Mouse (Mus musculus): ENCODE data around the gene Cpt1b.

DNA sequence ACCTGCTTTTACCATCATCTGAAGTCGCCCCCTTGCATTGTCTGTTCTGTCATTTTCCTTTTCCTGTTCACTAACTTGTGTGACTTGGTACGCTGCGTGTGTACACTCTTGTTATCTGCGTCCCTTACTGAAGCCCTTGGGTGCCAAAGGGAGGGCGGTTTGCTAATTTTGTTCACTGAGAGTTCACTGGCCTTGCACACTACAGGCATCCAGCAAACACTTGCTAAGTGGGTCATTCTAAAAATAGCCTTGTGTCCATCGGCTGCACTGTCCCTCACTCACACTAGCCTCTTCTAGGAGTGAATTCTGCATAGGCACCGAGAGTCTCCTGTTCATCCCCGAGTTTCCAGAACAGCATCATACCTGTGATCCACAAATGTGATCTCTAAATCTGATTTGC is 10.4 kb downstream of the Cpt1b start:
- no peak for TF ChIP-seq POLR2A (IDR thresholded peaks at IDR 0.05; ENCODE audit: insufficient read length, low read depth)
- TF ChIP-seq POLR2AphosphoS2 (IDR thresholded peaks at IDR 0.05; ENCODE audit: insufficient read length, low read depth), result no peak
- no peak for TF ChIP-seq MYOD1 (IDR thresholded peaks at IDR 0.05; ENCODE audit: control insufficient read depth in 1 of 3, insufficient read length in 2 of 3, low read depth in 2 of 3)
- TF ChIP-seq SRF (IDR thresholded peaks at IDR 0.05; ENCODE audit: control insufficient read depth, insufficient read length, low read depth), result no peak
- no peak for TF ChIP-seq MAX (IDR thresholded peaks at IDR 0.05; ENCODE audit: low read depth)
- no peak for TF ChIP-seq E2F4 (IDR thresholded peaks at IDR 0.05; ENCODE audit: insufficient read depth)
- no peak for TF ChIP-seq TCF12 (IDR thresholded peaks at IDR 0.05; ENCODE audit: insufficient read depth, poor library complexity, severe bottlenecking)
- TF ChIP-seq CEBPB (IDR thresholded peaks at IDR 0.05; ENCODE audit: insufficient read depth, poor library complexity, severe bottlenecking), result no peak
- no peak for TF ChIP-seq USF1 (IDR thresholded peaks at IDR 0.05; ENCODE audit: low read depth)
- TF ChIP-seq REST (IDR thresholded peaks at IDR 0.05; ENCODE audit: insufficient read depth, insufficient read length), result no peak
- no peak for TF ChIP-seq MYOG (IDR thresholded peaks at IDR 0.05; ENCODE audit: control insufficient read depth in 1 of 3, insufficient read depth in 1 of 3, insufficient read length in 2 of 3, low read depth in 2 of 3)
- no peak for TF ChIP-seq TCF3 (IDR thresholded peaks at IDR 0.05; ENCODE audit: insufficient read length, low read depth)
